Mouse (Mus musculus) liver, adult 2 months (tissue): ENCODE measurements around the gene Olfr1358. TPM values are rescaled to one million over a fixed set of nuclear protein-coding genes. Genes with fewer than 3 reads are reported as not detected.

ENCODE experiments used
- DNase-seq: peaks from one replicate; pipeline ENCODE4 v3.0.0-alpha.2; 2011; ENCODE audit warnings: low read depth, low spot score; ENCODE audit errors: extremely low read depth
- H3K27ac ChIP-seq: fragments of 200-500 bp; replicated peaks from 2 replicates; pipeline ENCODE4 v1.5.1; 2012; ENCODE audit warnings: low read depth, mild to moderate bottlenecking, control low read depth, inconsistent platforms, low read length; ENCODE audit not compliant: insufficient read depth
- H3K27me3 ChIP-seq: fragments of 200-500 bp; 2 replicates; pipeline ENCODE4 v1.6.1; 2012; ENCODE audit warnings: mild to moderate bottlenecking, moderate library complexity, low read length, inconsistent platforms; ENCODE audit not compliant: control insufficient read depth, insufficient read depth
- H3K36me3 ChIP-seq: fragments of 200-500 bp; 2 replicates; pipeline ENCODE4 v1.6.1; 2012; ENCODE audit warnings: low read length, inconsistent platforms; ENCODE audit not compliant: control insufficient read depth, insufficient read depth
- H3K4me1 ChIP-seq: fragments of 200-500 bp; 2 replicates; pipeline ENCODE4 v1.6.1; 2011; ENCODE audit warnings: low read length; ENCODE audit not compliant: control insufficient read depth, insufficient read depth
- H3K4me3 ChIP-seq: fragments of 200-500 bp; 2 replicates; pipeline ENCODE4 v1.5.1; 2011; ENCODE audit warnings: low read depth, mild to moderate bottlenecking, control low read depth, low read length, moderate library complexity; ENCODE audit not compliant: insufficient read depth
- H3K79me2 ChIP-seq: fragments of 200-500 bp; 2 replicates; pipeline ENCODE4 v1.6.1; 2012; ENCODE audit warnings: inconsistent platforms, mild to moderate bottlenecking, low read length, moderate library complexity; ENCODE audit not compliant: control insufficient read depth, insufficient read depth
- H3K9ac ChIP-seq: fragments of 200-500 bp; 2 replicates; pipeline ENCODE4 v1.6.1; 2012; ENCODE audit warnings: low read depth, mild to moderate bottlenecking, control low read depth, inconsistent platforms, low read length
- CTCF ChIP-seq: fragments of 200-500 bp; IDR thresholded peaks from 2 replicates; pipeline ENCODE4 v1.5.1; 2011; ENCODE audit warnings: low read depth, low read length, control low read depth
- POLR2A ChIP-seq: fragments of 200-500 bp; IDR thresholded peaks from 2 replicates; pipeline ENCODE4 v1.6.1; 2011; ENCODE audit warnings: low read length, control low read depth; ENCODE audit not compliant: insufficient read depth; ENCODE audit errors: extremely low read depth
- WGBS: fragments of 180-500 bp; shearing (Covaris S2); methylation state at CpG from one replicate; pipeline ENCODE4 v1.1.7; 2018; 5-methylcytosine and 5-hydroxymethylcytosine counted together
- polyA plus RNA-seq: library from polyadenylated mRNA; depleted of rRNA; stranded (reverse); fragments of >200 nt; gene quantifications from 2 replicates; pipeline ENCODE4 v1.2.3, GENCODE M21; 2012; rRNA removed
- total RNA-seq: library from RNA; depleted of rRNA; stranded (reverse); fragments of >200 nt; gene quantifications from 2 replicates; pipeline ENCODE4 v1.2.3, GENCODE M21; 2014; rRNA removed

Gene Olfr1358
- total RNA-seq (not detected in 2 replicates), polyA plus RNA-seq (not detected in 2 replicates)

DNA sequence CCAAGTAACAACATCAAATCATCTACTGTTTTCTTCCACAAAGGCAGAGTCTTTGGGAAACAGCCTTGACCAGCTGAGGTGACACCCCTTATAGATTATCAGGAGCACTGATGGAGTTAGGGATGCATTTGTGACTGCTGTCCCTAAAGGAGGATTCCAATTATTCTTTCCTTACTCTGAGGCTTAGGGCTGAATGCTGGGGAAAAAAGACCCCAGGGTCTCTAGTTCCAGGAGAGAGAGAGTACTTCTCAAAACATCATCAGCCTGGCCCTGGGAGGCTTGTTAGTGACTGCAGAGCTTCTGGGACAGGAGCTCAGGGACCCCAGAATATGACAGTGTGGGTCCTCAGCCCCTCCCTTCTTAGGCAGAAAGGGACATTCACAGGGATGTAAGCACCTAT lies at the start of gene Olfr1358:
Gene Olfr1358 (plus strand): TSS at position 301 of the 400 bp plus-strand sequence.
- H3K79me2 ChIP-seq = no peaks in the 10 kb centered on the region
- H3K9ac ChIP-seq = no peak within 1 kb of the TSS
- no peak within 1 kb of the TSS for H3K27ac ChIP-seq
- no peak for TF ChIP-seq CTCF
- TF ChIP-seq POLR2A = no peak
- no peaks in the 10 kb centered on the region for H3K4me1 ChIP-seq
- DNase-seq = no peak
- H3K36me3 ChIP-seq = no peaks in the 10 kb centered on the region
- no peaks in the 10 kb centered on the region for H3K27me3 ChIP-seq
- H3K4me3 ChIP-seq = no peak within 1 kb of the TSS

GRCm38 (mm10) chr10:78467761-78468310 lies 49.4 kb upstream of the Olfr1358 start:
- Histone ChIP-seq H3K36me3 (no peaks in the 10 kb centered on the region), H3K4me3 (no peak overlapping the region), H3K4me1 (peaks cover 14% of the 10 kb centered on the region; the same call in 1 of the 2 replicates), H3K79me2 (peaks cover 2% of the 10 kb centered on the region; the same call in 1 of the 2 replicates), H3K27me3 (no peaks in the 10 kb centered on the region), H3K9ac (no peak overlapping the region), H3K27ac (no peak overlapping the region)
- DNase-seq = no peak
- no peak for TF ChIP-seq POLR2A
- no peak for TF ChIP-seq CTCF
- 69% methylated on average over 2 of the region's 2 CpGs for WGBS

DNA sequence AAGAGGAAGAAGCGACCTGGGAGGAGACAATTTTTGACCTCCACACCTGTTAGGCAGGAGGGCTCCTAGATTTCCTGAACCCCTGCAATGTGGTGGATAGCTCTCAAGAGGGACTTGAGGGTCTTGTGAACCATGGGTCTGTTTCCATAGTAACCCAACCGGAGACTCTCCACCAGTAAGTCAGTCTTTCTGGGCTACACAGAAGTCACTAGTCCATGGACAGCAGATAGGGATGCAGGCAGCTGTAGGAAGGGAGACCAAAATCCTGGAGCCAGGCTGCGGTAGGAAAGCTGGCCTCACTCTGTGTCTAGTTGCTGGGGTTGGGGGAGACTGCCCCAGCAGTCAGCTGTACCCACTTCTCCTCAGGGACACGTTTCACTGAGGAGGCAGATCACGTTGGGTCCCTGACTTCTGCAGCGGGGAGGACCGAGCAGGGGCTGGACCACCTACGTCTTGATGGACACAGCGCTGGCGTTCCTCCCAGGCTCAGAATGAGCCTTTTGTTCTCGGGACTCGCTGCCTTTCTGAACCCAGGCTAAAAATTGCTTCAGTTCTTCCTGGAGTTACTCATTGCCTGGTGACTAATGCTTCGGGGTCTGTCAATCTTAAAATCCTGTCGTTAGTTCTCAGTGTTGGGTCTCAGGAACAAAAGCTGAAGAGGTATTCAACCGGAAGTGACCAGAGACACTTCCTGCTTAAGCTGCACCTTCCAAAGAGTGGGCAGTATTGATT lies 46.5 kb upstream of the Olfr1358 start:
- TF ChIP-seq CTCF = no peak
- TF ChIP-seq POLR2A = no peak

DNA sequence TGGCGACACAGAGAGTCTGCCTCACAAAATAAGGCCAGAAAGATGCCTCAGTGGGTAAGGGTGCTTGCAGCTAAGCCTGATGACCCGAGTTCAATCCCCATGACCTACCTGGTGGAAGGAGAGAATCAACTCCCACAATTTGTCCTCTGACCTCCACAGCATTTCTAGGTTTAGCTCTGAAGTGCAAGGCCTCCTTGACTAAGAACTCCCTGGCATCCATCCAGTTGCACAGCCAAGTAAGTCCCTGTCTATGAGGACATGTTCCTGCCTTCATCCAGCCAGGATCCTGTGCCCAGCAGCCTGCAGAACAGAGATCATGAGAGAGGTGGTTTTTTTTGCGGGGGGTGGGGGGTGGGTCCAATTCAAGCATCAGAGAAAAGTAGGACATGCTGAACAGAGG lies 45.2 kb upstream of the Olfr1358 start:
- no peaks in the 10 kb centered on the region for H3K79me2 ChIP-seq
- no peaks in the 10 kb centered on the region for H3K36me3 ChIP-seq
- no peaks in the 10 kb centered on the region for H3K4me1 ChIP-seq
- 90% methylated on average over 3 of the region's 3 CpGs for WGBS
- no peak overlapping the region for H3K9ac ChIP-seq
- TF ChIP-seq POLR2A (no peak), CTCF (no peak)
- H3K27me3 ChIP-seq = no peaks in the 10 kb centered on the region
- H3K27ac ChIP-seq = no peak overlapping the region
- DNase-seq = no peak
- no peak overlapping the region for H3K4me3 ChIP-seq

More for the DNA sequence above, 46.5 kb upstream of the Olfr1358 start:
- Histone ChIP-seq H3K27ac (no peak overlapping the region), H3K79me2 (no peaks in the 10 kb centered on the region), H3K9ac (no peak overlapping the region), H3K36me3 (no peaks in the 10 kb centered on the region), H3K27me3 (no peaks in the 10 kb centered on the region), H3K4me3 (no peak overlapping the region), H3K4me1 (0 out of 2 replicates have a peak, but pooled peaks cover 2% of the 10 kb centered on the region)
- no peak for DNase-seq
- WGBS = 66% methylated on average over 15 of the region's 15 CpGs

DNA sequence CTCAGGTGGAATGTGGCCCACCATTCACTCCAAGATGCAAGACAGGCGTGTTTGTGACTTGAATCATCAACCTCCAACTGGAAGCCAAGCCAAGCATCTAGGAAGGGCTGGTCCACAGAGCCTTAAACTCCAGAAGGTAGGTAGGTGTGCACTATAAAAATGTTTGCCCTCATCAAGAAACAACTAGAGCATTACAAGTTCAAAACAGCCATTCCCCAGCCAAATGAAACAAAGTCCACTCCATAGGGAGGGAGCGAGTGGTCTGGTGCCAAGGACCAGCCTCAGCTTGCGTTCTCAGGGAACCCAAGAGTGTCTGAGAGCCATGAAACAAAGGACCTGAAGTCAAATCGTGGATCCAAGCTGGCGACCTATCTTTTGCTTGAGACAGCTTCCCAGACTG lies 43.8 kb upstream of the Olfr1358 start:
- no peak for TF ChIP-seq POLR2A
- TF ChIP-seq CTCF = no peak
- no peak overlapping the region for H3K9ac ChIP-seq
- no peaks in the 10 kb centered on the region for H3K27me3 ChIP-seq
- H3K36me3 ChIP-seq = no peaks in the 10 kb centered on the region
- WGBS = 50% methylated on average over 5 of the region's 5 CpGs
- no peaks in the 10 kb centered on the region for H3K4me1 ChIP-seq
- no peak for DNase-seq
- H3K27ac ChIP-seq = no peak overlapping the region
- no peak overlapping the region for H3K4me3 ChIP-seq
- no peaks in the 10 kb centered on the region for H3K79me2 ChIP-seq

GRCm38 (mm10) chr10:78474759-78475158 lies 42.5 kb upstream of the Olfr1358 start:
- H3K36me3 ChIP-seq = no peaks in the 10 kb centered on the region
- no peak for DNase-seq
- H3K4me3 ChIP-seq = no peak overlapping the region
- H3K27me3 ChIP-seq = no peaks in the 10 kb centered on the region
- H3K79me2 ChIP-seq = no peaks in the 10 kb centered on the region
- H3K27ac ChIP-seq = no peak overlapping the region
- TF ChIP-seq CTCF = no peak
- no peak for TF ChIP-seq POLR2A
- no peak overlapping the region for H3K9ac ChIP-seq
- 78% methylated on average over 8 of the region's 8 CpGs for WGBS
- no peaks in the 10 kb centered on the region for H3K4me1 ChIP-seq
